Mouse (Mus musculus) hematopoietic stem cell, adult 5-6 weeks (primary cell): ENCODE data around the gene Crtap. TPM values are rescaled to one million over a fixed set of nuclear protein-coding genes. Genes with fewer than 3 reads are reported as not detected.
"Not testable (repeated sequence)": the region's sequence is repeated elsewhere in the genome, so short reads cannot be mapped to it uniquely, and the experiment has no call there.

ENCODE experiments used
- ATAC-seq, 2 experiments: fragments of 125-278 bp in 1 of 2; replicated peaks in 1 of 2; 2 replicates each; pipeline ENCODE4 v1.8.0; 2016 to 2017; ENCODE audit warnings: inconsistent platforms in 2 of 2, mild to moderate bottlenecking in 2 of 2, moderate number of reproducible peaks in 2 of 2, low read depth in 1 of 2, moderate TSS enrichment in 1 of 2; ENCODE audit not compliant: low FRiP score in 2 of 2, poor library complexity in 2 of 2, severe bottlenecking in 2 of 2, insufficient read depth in 1 of 2, low TSS enrichment in 1 of 2
- total RNA-seq: library from RNA; stranded (forward); fragments of 172-1452, 232-1000 nt; gene quantifications from 2 replicates; pipeline ENCODE4 v1.2.3, GENCODE M21; 2017

The Crtap gene
- total RNA-seq, 1 experiment from 2014 or later, result 21.4 TPM

GRCm38 (mm10) chr9:114401685-114402080, 11.2 kb upstream of the Crtap start:
- peak; percentile 30 to 35 for ATAC-seq

- peak; percentile 91 to 94 for ATAC-seq
Observed at GRCm38 (mm10) chr9:114400949-114401684, 10.6 kb upstream of the Crtap start, which contains the start of the genes Glb1 and Tmppe. TSS of gene Glb1 (plus strand) at chr9:114401076. TSS of gene Tmppe (plus strand) at chr9:114401105.

- ATAC-seq, result no peak
Observed at GRCm38 (mm10) chr9:114400588-114400948, 10.1 kb upstream of the Crtap start.

- no peak for ATAC-seq
Observed at GRCm38 (mm10) chr9:114399680-114400079, 9.2 kb upstream of the Crtap start.

GRCm38 (mm10) chr9:114395258-114395657, 4.8 kb upstream of the Crtap start:
- peak in 1 of 2 experiments; percentile 37; a peak in 1 of 4 replicates for ATAC-seq

- ATAC-seq, result no peak
Observed at GRCm38 (mm10) chr9:114394677-114395076, 4.2 kb upstream of the Crtap start.

GRCm38 (mm10) chr9:114394136-114394535, 3.7 kb upstream of the Crtap start:
- not testable (repeated sequence) for ATAC-seq

GRCm38 (mm10) chr9:114390749-114391075, 237 bp upstream of the Crtap start:
- no peak for ATAC-seq

- ATAC-seq, result peak in 1 of 2 experiments; percentile 33; a peak in 2 of 4 replicates
Observed at GRCm38 (mm10) chr9:114389371-114389904, 1.0 kb downstream of the Crtap start.

GRCm38 (mm10) chr9:114388701-114389370, 1.6 kb downstream of the Crtap start:
- ATAC-seq, result no peak

- ATAC-seq, result no peak
Observed at GRCm38 (mm10) chr9:114388288-114388687, 2.2 kb downstream of the Crtap start.

GRCm38 (mm10) chr9:114387086-114387485, 3.4 kb downstream of the Crtap start:
- ATAC-seq, result no peak

- no peak for ATAC-seq
Observed at GRCm38 (mm10) chr9:114385160-114385559, 5.3 kb downstream of the Crtap start.

GRCm38 (mm10) chr9:114384691-114385090, 5.8 kb downstream of the Crtap start:
- no peak for ATAC-seq

- ATAC-seq, result no peak
Observed at GRCm38 (mm10) chr9:114382936-114383710, 7.4 kb downstream of the Crtap start.

- ATAC-seq, result peak; percentile 59 to 74; a peak in 3 of 4 replicates
Observed at GRCm38 (mm10) chr9:114380881-114381733, 9.4 kb downstream of the Crtap start.

GRCm38 (mm10) chr9:114379871-114380270, 10.6 kb downstream of the Crtap start:
- no peak for ATAC-seq
